Mouse (Mus musculus): ENCODE results near the gene Grhl3.

Gene Grhl3

GRCm38 (mm10) chr4:135531236-135531635 is 42.2 kb downstream of the Grhl3 start:
- DNase-seq (ENCODE audit: low read depth, low spot score): no peak

GRCm38 (mm10) chr4:135530270-135530669 is 43.2 kb downstream of the Grhl3 start:
- DNase-seq (ENCODE audit: low read depth, low spot score): no peak

- no peak for DNase-seq (ENCODE audit: low read depth, low spot score)
Measured at GRCm38 (mm10) chr4:135526039-135526710, 47.3 kb downstream of the Grhl3 start.

DNA sequence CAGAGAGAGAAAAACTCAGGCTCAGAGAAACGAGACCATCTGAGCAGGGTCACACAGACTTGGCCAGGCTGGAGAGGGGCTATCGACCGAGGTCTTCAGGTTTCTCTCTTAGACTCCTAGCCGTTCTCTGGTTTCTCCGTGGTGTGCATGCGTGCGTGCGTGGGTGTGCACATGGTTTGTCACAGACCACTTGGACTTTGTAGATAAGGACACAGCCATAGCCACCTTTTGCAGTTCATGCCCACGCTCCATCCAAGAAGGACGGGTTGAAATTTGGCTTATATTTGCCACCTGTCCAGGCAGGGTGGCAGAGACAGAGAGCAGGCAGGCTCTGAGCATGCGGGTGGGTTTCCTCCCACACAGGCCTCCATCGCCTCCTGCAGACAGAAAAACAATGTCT is 48.4 kb downstream of the Grhl3 start:
- DNase-seq (ENCODE audit: low read depth, low spot score): no peak

DNA sequence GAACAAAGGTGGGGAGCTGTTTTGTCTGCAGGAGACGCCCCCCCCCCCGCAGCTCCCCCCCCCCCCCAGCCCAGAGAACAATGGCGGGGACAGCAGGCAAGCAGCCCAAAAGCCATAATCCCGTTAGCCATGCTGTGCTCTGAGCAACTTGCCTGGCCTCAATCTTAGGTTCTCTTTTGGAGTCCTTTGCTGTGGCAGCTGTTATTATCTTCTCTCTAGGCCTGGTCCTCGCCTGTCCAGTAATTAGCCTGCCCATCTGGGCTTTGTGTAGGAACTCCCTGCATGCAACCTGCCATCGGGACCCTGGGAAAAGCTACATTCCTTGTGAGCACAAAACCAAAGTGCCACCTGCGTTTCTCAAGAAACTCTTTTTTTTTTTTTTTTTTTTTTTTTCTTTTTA is 49.5 kb downstream of the Grhl3 start:
- no peak for DNase-seq (ENCODE audit: low read depth, low spot score)

DNA sequence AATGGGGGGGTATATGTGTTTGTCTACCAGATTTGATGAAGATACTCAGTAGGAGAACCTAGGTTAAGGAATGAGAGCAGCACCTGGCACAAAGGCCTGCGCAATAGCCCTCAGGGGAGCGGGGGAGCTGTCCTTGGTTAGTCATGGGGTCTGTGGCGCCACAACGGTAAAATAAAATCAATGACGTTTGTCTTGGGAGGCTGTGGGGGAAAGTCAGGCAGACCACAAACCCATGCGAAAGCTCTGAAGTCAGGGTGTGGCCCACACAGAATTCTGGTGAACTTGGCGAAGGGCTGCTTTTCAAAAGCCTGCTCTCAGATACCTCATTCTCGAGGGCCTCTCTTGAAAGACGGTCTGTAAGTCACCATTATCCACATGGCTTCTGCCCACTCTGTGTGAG is 53.0 kb downstream of the Grhl3 start:
- no peak for DNase-seq (ENCODE audit: low read depth, low spot score)

DNA sequence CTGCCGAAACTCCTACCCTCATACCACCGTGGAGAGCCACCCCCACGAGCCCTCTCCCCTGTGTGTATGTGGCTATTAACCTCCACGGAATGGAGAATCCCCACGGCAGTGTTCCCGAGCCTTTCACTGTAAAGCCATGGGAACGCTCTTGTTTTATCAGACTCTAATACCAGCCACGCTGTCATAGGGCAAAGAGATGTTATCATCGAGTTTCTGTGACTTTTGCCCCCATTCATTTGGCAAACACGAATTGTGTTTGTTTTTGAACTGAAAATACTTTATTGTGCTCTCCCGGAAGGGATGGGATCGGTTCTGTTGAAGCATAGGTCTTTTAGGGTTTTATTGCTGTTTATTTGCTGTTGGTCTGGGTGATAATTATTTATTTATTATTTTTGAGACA is 55.3 kb downstream of the Grhl3 start:
- DNase-seq (ENCODE audit: low read depth, low spot score): no peak

DNA sequence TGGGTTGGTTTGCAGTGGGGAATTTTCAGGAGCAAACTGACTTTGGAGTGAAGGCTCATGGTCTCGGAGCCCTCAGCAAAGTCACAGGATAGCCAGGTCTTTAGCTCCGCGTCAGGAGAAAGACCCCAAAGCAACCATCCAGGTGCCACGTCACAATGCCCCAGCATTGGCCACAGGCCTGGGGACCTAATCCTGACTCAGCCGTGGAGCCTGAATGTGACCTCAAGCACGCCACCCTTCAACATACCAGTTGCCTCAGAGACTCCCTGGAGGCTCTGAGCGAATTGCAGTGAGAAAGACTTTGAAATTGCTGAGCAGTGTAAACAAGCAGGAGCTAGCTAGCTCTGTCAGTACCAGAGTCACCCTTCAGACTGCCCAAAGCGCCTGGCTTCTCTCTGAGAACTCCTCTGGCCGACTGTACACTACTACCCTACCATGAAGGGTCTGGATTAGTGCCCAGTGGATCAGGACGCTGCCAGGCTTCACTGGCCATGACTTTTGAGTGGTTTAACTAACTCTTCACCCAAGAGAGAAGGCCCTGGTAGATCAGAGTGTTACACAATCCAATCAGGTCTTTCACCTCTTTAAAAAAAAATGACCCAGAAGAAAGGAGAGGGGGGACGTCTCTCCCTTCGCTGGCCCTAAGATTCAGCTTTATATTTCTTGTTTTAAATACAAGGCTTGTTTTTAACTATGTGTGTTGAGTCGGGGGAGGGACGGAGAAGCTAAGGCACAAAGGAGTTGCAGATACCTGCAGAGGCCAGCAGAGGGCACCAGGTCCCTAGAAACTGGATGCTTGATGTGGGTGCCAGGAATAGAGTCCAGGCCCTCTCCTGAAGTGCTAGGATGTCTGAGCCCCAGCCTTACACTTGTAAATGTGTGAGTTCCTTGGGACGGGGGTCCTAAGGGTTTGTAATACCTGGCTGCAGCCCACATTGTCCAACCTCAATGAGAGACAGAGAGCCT is 56.8 kb downstream of the Grhl3 start:
- DNase-seq (ENCODE audit: low read depth, low spot score): peak; percentile 42

DNA sequence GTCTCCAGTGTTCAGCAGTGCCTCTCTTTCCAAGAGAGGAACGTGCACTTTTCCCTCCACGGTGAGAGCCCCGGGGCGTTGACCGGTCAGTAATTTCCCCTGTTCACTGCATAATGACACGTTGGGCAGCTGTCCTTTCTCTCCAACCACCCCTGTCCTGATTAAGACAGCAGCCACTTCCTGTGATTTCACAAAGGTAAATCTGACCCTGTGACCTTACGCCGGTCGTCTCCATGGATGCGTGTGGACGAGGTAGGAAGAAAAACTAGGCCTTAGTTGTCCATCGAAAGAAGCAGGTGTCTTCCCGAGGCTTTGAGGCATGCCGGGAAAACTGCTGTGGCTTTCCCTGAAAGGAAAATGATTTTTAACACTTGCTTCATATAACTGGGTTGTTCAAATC is 58.5 kb downstream of the Grhl3 start:
- DNase-seq (ENCODE audit: low read depth, low spot score): no peak

GRCm38 (mm10) chr4:135513865-135514264 is 59.6 kb downstream of the Grhl3 start:
- no peak for DNase-seq (ENCODE audit: low read depth, low spot score)

- DNase-seq (ENCODE audit: low read depth, low spot score): no peak
Measured at GRCm38 (mm10) chr4:135509515-135509914, 63.9 kb downstream of the Grhl3 start.

DNA sequence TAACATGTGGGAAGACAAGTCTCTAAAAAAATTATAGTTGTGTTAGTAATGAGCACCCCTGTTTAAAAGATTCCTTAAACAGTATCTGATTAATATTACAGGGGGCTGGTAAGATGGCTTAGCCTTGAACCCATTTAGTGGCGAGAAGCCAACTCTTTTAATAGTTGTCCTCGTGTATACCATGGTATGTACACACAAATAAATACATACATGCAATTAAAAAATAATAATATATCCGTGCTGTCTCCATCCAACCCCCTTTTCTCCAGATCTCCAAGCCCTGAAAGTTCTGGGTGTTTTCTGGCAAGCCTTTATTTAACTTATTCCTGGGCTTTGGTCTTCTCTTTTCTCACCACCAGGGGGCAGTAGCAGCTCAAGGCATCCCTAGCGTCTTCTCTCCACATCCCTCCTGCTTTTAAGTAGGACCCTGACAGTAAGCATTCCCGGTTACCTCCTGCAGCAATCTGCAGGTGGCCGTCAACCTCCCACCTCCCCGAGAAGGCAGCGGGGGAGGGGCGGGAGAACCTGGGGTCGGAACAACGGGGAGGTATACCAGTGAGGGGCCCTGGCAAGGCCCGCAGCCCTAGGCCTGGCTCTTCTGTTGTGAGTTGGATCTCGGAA is 64.9 kb downstream of the Grhl3 start:
- peak; percentile 66 for DNase-seq (ENCODE audit: low read depth, low spot score)

GRCm38 (mm10) chr4:135507547-135508350 is 65.7 kb downstream of the Grhl3 start:
- peak; percentile 72 for DNase-seq (ENCODE audit: low read depth, low spot score)

- no peak for DNase-seq (ENCODE audit: low read depth, low spot score)
Measured at GRCm38 (mm10) chr4:135505794-135506193, 67.6 kb downstream of the Grhl3 start.

- DNase-seq (ENCODE audit: low read depth, low spot score): no peak
Measured at GRCm38 (mm10) chr4:135501587-135501986, 71.8 kb downstream of the Grhl3 start.

DNA sequence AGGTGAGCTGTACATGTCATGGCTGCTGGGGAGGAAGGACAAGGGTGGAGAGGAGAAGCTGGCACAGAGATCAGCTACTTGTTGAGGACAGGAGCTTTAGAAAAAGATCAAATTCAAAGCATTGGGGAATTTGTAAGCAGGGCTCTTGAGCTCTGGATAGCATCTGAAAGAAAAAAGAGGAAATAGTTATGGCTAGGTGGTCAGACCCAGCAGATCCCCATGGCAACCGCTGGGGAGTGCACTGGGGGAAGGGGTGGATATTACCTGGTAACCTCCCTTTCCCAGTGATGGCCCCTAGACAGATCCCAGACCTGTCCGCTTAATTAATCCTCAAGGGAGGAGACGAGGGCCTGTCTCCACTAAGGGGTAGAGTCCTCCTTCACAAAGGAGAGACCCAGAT is 73.6 kb downstream of the Grhl3 start:
- no peak for DNase-seq (ENCODE audit: low read depth, low spot score)

- no peak for DNase-seq (ENCODE audit: low read depth, low spot score)
Measured at GRCm38 (mm10) chr4:135498136-135498535, 75.3 kb downstream of the Grhl3 start.

GRCm38 (mm10) chr4:135495810-135496209 is 77.6 kb downstream of the Grhl3 start:
- no peak for DNase-seq (ENCODE audit: low read depth, low spot score)

GRCm38 (mm10) chr4:135495397-135495791 is 78.0 kb downstream of the Grhl3 start:
- DNase-seq (ENCODE audit: low read depth, low spot score): no peak

DNA sequence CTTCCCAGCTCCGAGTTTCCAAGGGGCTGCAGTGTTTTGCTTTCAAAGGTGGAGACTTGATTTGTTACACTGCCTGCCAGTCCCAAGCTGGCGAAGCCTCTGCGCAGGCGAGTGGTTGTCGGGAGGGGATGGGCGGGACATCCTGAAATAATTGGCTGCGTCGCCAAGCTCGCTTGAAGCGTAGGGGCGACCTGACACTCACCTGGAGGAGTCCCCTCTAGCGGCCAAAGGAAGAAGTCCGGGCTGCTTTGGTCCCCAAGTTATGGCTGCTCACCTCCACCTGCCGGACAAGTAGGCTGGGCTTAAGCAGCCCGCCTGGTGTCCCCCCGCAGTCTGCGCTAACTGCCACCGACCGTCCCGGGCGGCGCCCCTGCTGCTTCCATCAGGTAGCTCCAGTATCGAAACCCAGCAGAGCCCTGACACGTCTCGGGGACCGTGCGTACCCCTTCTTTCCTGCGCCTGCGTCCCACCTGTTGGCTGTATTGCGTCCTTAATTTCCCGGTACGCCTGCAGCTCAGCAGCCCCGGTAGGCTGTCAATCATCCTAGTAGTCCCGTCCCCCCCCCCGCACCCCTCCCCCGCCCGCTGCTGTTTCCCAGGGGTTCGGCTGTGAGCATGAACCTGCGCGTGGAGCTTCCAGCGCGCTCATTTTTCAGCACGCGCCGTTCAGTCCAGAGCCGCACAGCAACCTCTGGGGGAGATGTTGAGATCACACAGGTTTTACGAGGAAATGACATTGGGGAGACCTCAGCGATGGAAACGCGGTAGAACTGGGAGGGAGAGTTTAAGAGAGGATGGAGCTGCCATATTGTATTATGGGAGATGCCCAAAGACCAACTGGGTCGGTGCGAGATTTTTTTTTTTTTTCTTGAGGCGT is 78.7 kb downstream of the Grhl3 start, which contains the start of the genes Stpg1 and Nipal3:
Stpg1 (plus strand) TSS at position 270 of the 876 bp plus-strand sequence.
Nipal3 (minus strand) TSS at position 518 of the 876 bp plus-strand sequence.
- DNase-seq (ENCODE audit: low read depth, low spot score): peak; percentile 85

All from c-Kit-negative CD71-positive TER-119-positive erythroid progenitor cells, embryonic 14.5 days (primary cell).